Mouse (Mus musculus) heart, adult 2 months (tissue): ENCODE measurements around the gene Igf2r. TPM values are rescaled to one million over a fixed set of nuclear protein-coding genes. Genes with fewer than 3 reads are reported as not detected.
A peak's percentile ranks its signal among the peaks of the same experiment; 100 is the strongest.

Source experiments
- DNase-seq, 2 experiments: peaks; one replicate each; pipeline ENCODE4 v3.0.0; 2021
- H3K27ac ChIP-seq: fragments of 200-600 bp; 2 replicates; pipeline ENCODE4 v1.8.1; 2022
- H3K27me3 ChIP-seq: fragments of 200-500 bp; 2 replicates; pipeline ENCODE4 v1.6.1; 2012; ENCODE audit warnings: mild to moderate bottlenecking, low read length, inconsistent platforms, mixed read lengths; ENCODE audit not compliant: control insufficient read depth, insufficient read depth
- H3K36me3 ChIP-seq: fragments of 200-500 bp; 2 replicates; pipeline ENCODE4 v1.6.1; 2012; ENCODE audit warnings: low read length, inconsistent platforms; ENCODE audit not compliant: control insufficient read depth, insufficient read depth
- H3K4me1 ChIP-seq: fragments of 200-500 bp; 2 replicates; pipeline ENCODE4 v1.6.1; 2011; ENCODE audit warnings: low read length; ENCODE audit not compliant: control insufficient read depth, insufficient read depth
- H3K4me3 ChIP-seq: fragments of 200-600 bp; 2 replicates; pipeline ENCODE4 v1.8.1; 2022
- H3K79me2 ChIP-seq: fragments of 200-500 bp; replicated peaks from 2 replicates; pipeline ENCODE4 v1.6.1; 2012; ENCODE audit warnings: mild to moderate bottlenecking, inconsistent platforms, low read length, moderate library complexity, mixed read lengths; ENCODE audit not compliant: control insufficient read depth, insufficient read depth
- H3K9ac ChIP-seq: fragments of 200-500 bp; 2 replicates; pipeline ENCODE4 v1.6.1; 2012; ENCODE audit warnings: low read depth, mild to moderate bottlenecking, control low read depth, inconsistent platforms, low read length, mixed read lengths
- CTCF ChIP-seq: fragments of 200-600 bp; IDR thresholded peaks from 2 replicates; pipeline ENCODE4 v1.8.1; 2022; ENCODE audit warnings: antibody characterized with exemption, mild to moderate bottlenecking, moderate library complexity
- EP300 ChIP-seq: fragments of 200-500 bp; IDR thresholded peaks from 2 replicates; pipeline ENCODE4 v1.6.1; 2011; ENCODE audit warnings: low read depth, low read length, control low read depth; ENCODE audit not compliant: insufficient read depth
- POLR2A ChIP-seq: fragments of 200-500 bp; IDR thresholded peaks from 2 replicates; pipeline ENCODE4 v1.6.1; 2011; ENCODE audit warnings: mild to moderate bottlenecking, low read depth, low read length, control low read depth; ENCODE audit not compliant: insufficient read depth
- WGBS: fragments of 180-500 bp; shearing (Covaris S2); methylation state at CpG from one replicate; pipeline ENCODE4 v1.1.7; 2018; 5-methylcytosine and 5-hydroxymethylcytosine counted together
- intact Hi-C: fragments of 180-260 bp; cut with DNase I; formaldehyde crosslinking; loops from one replicate; pipeline ENCODE4 v1.15.1; 2025
- polyA plus RNA-seq: library from polyadenylated mRNA; depleted of rRNA; stranded (reverse); fragments of >200 nt; gene quantifications from 2 replicates; pipeline ENCODE4 v1.2.3, GENCODE M21; 2012
- total RNA-seq, 2 experiments: library from RNA; stranded (reverse); gene quantifications; 2 replicates each; pipeline ENCODE4 v1.2.3; 2021

The Igf2r gene
- total and polyA plus RNA-seq, 3 experiments = 34.0 to 116 (median 98.9) TPM

GRCm38 (mm10) chr17:12763412-12763811 is 6.1 kb downstream of the Igf2r start:
- Histone ChIP-seq H3K36me3 (peaks cover 24% of the 10 kb centered on the region), H3K79me2 (peaks cover 6% of the 10 kb centered on the region), H3K27me3 (no peaks in the 10 kb centered on the region), H3K27ac (no peak overlapping the region), H3K4me3 (no peak overlapping the region), H3K4me1 (peaks cover 34% of the 10 kb centered on the region), H3K9ac (no peak overlapping the region)
- intact Hi-C loops = no loop called here
- TF ChIP-seq CTCF (no peak), EP300 (no peak), POLR2A (no peak)
- DNase-seq = no peak
- 72% methylated on average over 2 of the region's 2 CpGs for WGBS

GRCm38 (mm10) chr17:12760355-12761146 is 8.9 kb downstream of the Igf2r start:
- H3K27ac ChIP-seq = peak overlapping the region; percentile 87
- 52% methylated on average over 10 of the region's 10 CpGs for WGBS
- peaks cover 3% of the 10 kb centered on the region; the same call in 1 of the 2 replicates for H3K79me2 ChIP-seq
- no peak overlapping the region for H3K9ac ChIP-seq
- peaks cover 25% of the 10 kb centered on the region for H3K36me3 ChIP-seq
- no peaks in the 10 kb centered on the region for H3K27me3 ChIP-seq
- intact Hi-C loops = loop anchor here (2.0 kb wide), 1 partner anchor 30 kb away; no protein-coding TSS in a partner anchor
- no peak overlapping the region for H3K4me3 ChIP-seq
- peaks cover 42% of the 10 kb centered on the region for H3K4me1 ChIP-seq
- TF ChIP-seq EP300 (no peak), POLR2A (no peak), CTCF (no peak)
- no peak for DNase-seq

- no peak overlapping the region for H3K4me3 ChIP-seq
- intact Hi-C loops = loop anchor here (2.0 kb wide), 2 partner anchors 31 to 33 kb away; no protein-coding TSS in a partner anchor
- DNase-seq = peak; percentile 73 to 88
- no peak overlapping the region for H3K9ac ChIP-seq
- H3K4me1 ChIP-seq = peaks cover 46% of the 10 kb centered on the region
- H3K79me2 ChIP-seq = peaks cover 2% of the 10 kb centered on the region; the same call in 1 of the 2 replicates
- TF ChIP-seq EP300 (peak; percentile 97), POLR2A (no peak), CTCF (no peak; the same call in 1 of the 2 replicates)
- H3K27me3 ChIP-seq = no peaks in the 10 kb centered on the region
- WGBS = 15% methylated on average over 8 of the region's 8 CpGs
- peaks cover 25% of the 10 kb centered on the region for H3K36me3 ChIP-seq
- H3K27ac ChIP-seq = peak overlapping the region; percentile 87
These were observed 9.8 kb downstream of the Igf2r start for GRCm38 (mm10) chr17:12759646-12760074.

- Histone ChIP-seq H3K9ac (peak overlapping the region; percentile 26; the same call in 1 of the 2 replicates), H3K27ac (peak overlapping the region; percentile 87), H3K4me1 (peaks cover 51% of the 10 kb centered on the region), H3K27me3 (no peaks in the 10 kb centered on the region), H3K4me3 (no peak overlapping the region), H3K36me3 (peaks cover 28% of the 10 kb centered on the region), H3K79me2 (no peaks in the 10 kb centered on the region; the same call in 1 of the 2 replicates)
- 43% methylated on average over 12 of the region's 12 CpGs for WGBS
- no peak for DNase-seq
- no peak for TF ChIP-seq CTCF
- no peak for TF ChIP-seq POLR2A
- TF ChIP-seq EP300 = no peak
- intact Hi-C loops = loop anchor here (2.0 kb wide), 1 partner anchor 32 kb away; no protein-coding TSS in a partner anchor
These were observed 10.6 kb downstream of the Igf2r start for GRCm38 (mm10) chr17:12758701-12759455.

GRCm38 (mm10) chr17:12757990-12758389 is 11.5 kb downstream of the Igf2r start:
- Histone ChIP-seq H3K9ac (no peak overlapping the region), H3K4me1 (peaks cover 53% of the 10 kb centered on the region), H3K27ac (peak overlapping the region; percentile 87), H3K36me3 (peaks cover 31% of the 10 kb centered on the region), H3K27me3 (no peaks in the 10 kb centered on the region), H3K79me2 (peaks cover 1% of the 10 kb centered on the region), H3K4me3 (no peak overlapping the region)
- DNase-seq = peak in 1 of 2 experiments; percentile 70
- TF ChIP-seq CTCF = no peak
- no peak for TF ChIP-seq EP300
- 18% methylated on average over 5 of the region's 5 CpGs for WGBS
- intact Hi-C loops = loop anchor here (2.0 kb wide), 1 partner anchor 31 kb away; no protein-coding TSS in a partner anchor
